Mouse (Mus musculus) ES-E14 (cell line): ENCODE measurements around the gene Rsrp1. TPM values are rescaled to one million over a fixed set of nuclear protein-coding genes. Genes with fewer than 3 reads are reported as not detected.
"Not testable (repeated sequence)": the region's sequence is repeated elsewhere in the genome, so short reads cannot be mapped to it uniquely, and the experiment has no call there.

ENCODE experiments used
- DNase-seq: peaks from one replicate; pipeline ENCODE4 v3.0.0-alpha.2; 2013; ENCODE audit warnings: low read depth, low spot score
- H3K27ac ChIP-seq: 2 replicates; pipeline ENCODE4 v1.5.1; 2012; ENCODE audit warnings: low read depth, mild to moderate bottlenecking, low read length, moderate library complexity, mixed read lengths; ENCODE audit not compliant: poor library complexity, insufficient read depth, severe bottlenecking
- H3K36me3 ChIP-seq: 2 replicates; pipeline ENCODE4 v1.6.1; 2012; ENCODE audit warnings: mild to moderate bottlenecking, low read length, moderate library complexity, mixed read lengths; ENCODE audit not compliant: control insufficient read depth, poor library complexity, insufficient read depth, severe bottlenecking
- H3K4me1 ChIP-seq, 2 experiments: fragments of 150-350 bp in 1 of 2; sonication (generic) in 1 of 2; 2 replicates each; pipeline ENCODE4 v1.6.1; 2012; ENCODE audit warnings: low read length in 2 of 2, mild to moderate bottlenecking in 1 of 2, mixed read lengths in 1 of 2; ENCODE audit not compliant: control insufficient read depth in 2 of 2, insufficient read depth in 2 of 2, poor library complexity in 1 of 2
- H3K4me3 ChIP-seq, 2 experiments: fragments of 150-350 bp in 1 of 2; sonication (generic) in 1 of 2; 2 replicates each; pipeline ENCODE4 v1.5.1; 2012; ENCODE audit warnings: low read length in 2 of 2, low read depth in 1 of 2, mild to moderate bottlenecking in 1 of 2, mixed read lengths in 1 of 2; ENCODE audit not compliant: insufficient read depth in 1 of 2, poor library complexity in 1 of 2, severe bottlenecking in 1 of 2
- H3K9ac ChIP-seq: 2 replicates; pipeline ENCODE4 v1.6.1; 2012; ENCODE audit warnings: low read depth, mild to moderate bottlenecking, low read length, mixed read lengths; ENCODE audit not compliant: poor library complexity, insufficient read depth, severe bottlenecking
- H3K9me3 ChIP-seq: fragments of 150-350 bp; sonication (generic); 2 replicates; pipeline ENCODE4 v1.6.1; 2012; ENCODE audit warnings: low read depth, mild to moderate bottlenecking, low read length; ENCODE audit not compliant: control insufficient read depth, insufficient read depth
- CHD2 ChIP-seq: IDR thresholded peaks from 2 replicates; pipeline ENCODE4 v1.6.1; 2014; ENCODE audit warnings: mild to moderate bottlenecking, low read depth, low read length, inconsistent platforms
- HCFC1 ChIP-seq: IDR thresholded peaks from 2 replicates; pipeline ENCODE4 v1.6.1; 2012; ENCODE audit warnings: low read length, inconsistent platforms, borderline replicate concordance; ENCODE audit not compliant: insufficient read depth
- MAFK ChIP-seq: IDR thresholded peaks from 2 replicates; pipeline ENCODE4 v1.6.1; 2014; ENCODE audit warnings: mild to moderate bottlenecking, low read depth, low read length, inconsistent platforms; ENCODE audit not compliant: insufficient read depth
- ZC3H11A ChIP-seq: IDR thresholded peaks from 2 replicates; pipeline ENCODE4 v1.6.1; 2012; ENCODE audit warnings: low read depth, mild to moderate bottlenecking, inconsistent platforms, low read length, borderline replicate concordance
- ZNF384 ChIP-seq: IDR thresholded peaks from 2 replicates; pipeline ENCODE4 v1.6.1; 2012; ENCODE audit warnings: low read depth, low read length, inconsistent platforms
- in situ Hi-C, 2 experiments: fragments of 600-800 bp; cut with MboI; formaldehyde crosslinking; loops; one replicate each; pipeline ENCODE4 v1.15.1; 2025; ENCODE audit warnings: low sequenced_read_pairs in 2 of 2, inconsistent platforms in 1 of 2; ENCODE audit not compliant: unreplicated experiment in 2 of 2
- total RNA-seq: library from RNA; depleted of rRNA; stranded (reverse); fragments of 300-350 nt; gene quantifications from 2 replicates; pipeline ENCODE4 v1.2.3, GENCODE M21; 2012

Gene Rsrp1
- total RNA-seq, 1 experiment: 93.9 TPM

- Histone ChIP-seq H3K9me3 (no peaks in the 10 kb centered on the region), H3K27ac (no peak overlapping the region), H3K36me3 (peaks cover 52% of the 10 kb centered on the region), H3K9ac (no peak overlapping the region; the same call in 1 of the 2 replicates), H3K4me3 (no peak overlapping the region), H3K4me1 (0 out of 4 replicates have a peak, but pooled peaks cover 0 to 3% of the 10 kb centered on the region in 2 experiments)
- no peak for DNase-seq
- TF ChIP-seq HCFC1 (no peak), ZC3H11A (no peak)
- in situ Hi-C loops: no loop called here
These were observed 22.3 kb upstream of the Rsrp1 start for GRCm38 (mm10) chr4:134901126-134901525.

- 0 out of 4 replicates have a peak, but pooled peaks cover 0 to 4% of the 10 kb centered on the region in 2 experiments for H3K4me1 ChIP-seq
- TF ChIP-seq MAFK: no peak
- no peak for TF ChIP-seq ZNF384
- no peak for TF ChIP-seq ZC3H11A
- no peak for TF ChIP-seq CHD2
- TF ChIP-seq HCFC1: no peak
- in situ Hi-C loops: no loop called here
- H3K4me3 ChIP-seq: no peak overlapping the region
- no peak for DNase-seq
- H3K9me3 ChIP-seq: no peaks in the 10 kb centered on the region
- H3K27ac ChIP-seq: no peak overlapping the region
- peaks cover 54% of the 10 kb centered on the region for H3K36me3 ChIP-seq
- no peak overlapping the region for H3K9ac ChIP-seq
These were observed 20.3 kb upstream of the Rsrp1 start for GRCm38 (mm10) chr4:134903046-134903445.

DNA sequence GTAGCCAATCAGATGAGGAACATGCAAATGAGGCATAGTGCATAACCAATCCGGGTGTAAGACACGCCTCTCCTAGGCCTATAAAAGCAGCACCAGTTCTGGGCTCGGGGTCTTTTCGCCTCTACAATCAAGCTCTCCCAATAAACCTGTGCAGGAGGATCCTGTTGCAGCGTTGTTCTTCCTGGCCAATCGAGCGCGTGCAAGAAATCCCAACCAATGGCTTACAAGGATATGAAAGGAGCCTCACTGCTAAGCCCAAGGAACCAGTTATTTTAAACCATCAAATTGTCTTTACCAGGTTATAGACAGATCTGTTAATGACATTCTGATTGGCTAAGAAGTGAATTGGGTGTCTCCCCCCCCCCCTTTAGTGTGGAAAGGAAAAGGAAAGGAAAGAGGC is 12.0 kb upstream of the Rsrp1 start:
- H3K9ac ChIP-seq, in situ Hi-C loops, H3K4me1 ChIP-seq, H3K4me3 ChIP-seq, DNase-seq, H3K9me3 ChIP-seq, H3K27ac ChIP-seq: not testable (repeated sequence)
- peaks cover 30% of the 10 kb centered on the region for H3K36me3 ChIP-seq

DNA sequence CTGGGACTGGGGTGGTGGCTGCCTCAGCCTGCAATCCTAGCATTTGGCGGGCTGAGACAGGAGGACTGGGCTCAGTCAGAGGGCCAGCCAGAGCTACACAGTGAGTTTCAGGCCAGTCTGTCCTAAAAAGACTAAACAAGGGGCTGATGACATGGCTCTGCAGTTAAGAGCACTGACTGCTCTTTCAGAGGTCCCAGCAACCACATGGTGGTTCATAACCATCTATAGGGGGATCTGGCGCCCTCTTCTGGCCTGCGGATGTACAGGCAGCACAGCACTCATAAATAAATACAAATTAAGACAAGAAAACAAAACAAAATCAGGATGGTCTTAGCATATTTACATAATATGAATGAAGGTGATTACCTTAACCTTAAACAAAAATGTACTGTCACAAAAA is 10.0 kb upstream of the Rsrp1 start:
- Histone ChIP-seq H3K36me3 (peaks cover 17% of the 10 kb centered on the region), H3K27ac (no peak overlapping the region; the same call in 1 of the 2 replicates), H3K9me3 (no peaks in the 10 kb centered on the region), H3K4me1 (peaks cover 0 to 9% of the 10 kb centered on the region in 2 experiments; a peak in 2 of 4 replicates), H3K9ac (peak overlapping the region; percentile 60; the same call in 1 of the 2 replicates), H3K4me3 (peak overlapping the region in 1 of 2 experiments; percentile 85; a peak in 1 of 4 replicates)
- in situ Hi-C loops: no loop called here
- no peak for TF ChIP-seq CHD2
- no peak for TF ChIP-seq MAFK
- no peak for TF ChIP-seq ZNF384
- no peak for TF ChIP-seq ZC3H11A
- no peak for TF ChIP-seq HCFC1
- DNase-seq: no peak

DNA sequence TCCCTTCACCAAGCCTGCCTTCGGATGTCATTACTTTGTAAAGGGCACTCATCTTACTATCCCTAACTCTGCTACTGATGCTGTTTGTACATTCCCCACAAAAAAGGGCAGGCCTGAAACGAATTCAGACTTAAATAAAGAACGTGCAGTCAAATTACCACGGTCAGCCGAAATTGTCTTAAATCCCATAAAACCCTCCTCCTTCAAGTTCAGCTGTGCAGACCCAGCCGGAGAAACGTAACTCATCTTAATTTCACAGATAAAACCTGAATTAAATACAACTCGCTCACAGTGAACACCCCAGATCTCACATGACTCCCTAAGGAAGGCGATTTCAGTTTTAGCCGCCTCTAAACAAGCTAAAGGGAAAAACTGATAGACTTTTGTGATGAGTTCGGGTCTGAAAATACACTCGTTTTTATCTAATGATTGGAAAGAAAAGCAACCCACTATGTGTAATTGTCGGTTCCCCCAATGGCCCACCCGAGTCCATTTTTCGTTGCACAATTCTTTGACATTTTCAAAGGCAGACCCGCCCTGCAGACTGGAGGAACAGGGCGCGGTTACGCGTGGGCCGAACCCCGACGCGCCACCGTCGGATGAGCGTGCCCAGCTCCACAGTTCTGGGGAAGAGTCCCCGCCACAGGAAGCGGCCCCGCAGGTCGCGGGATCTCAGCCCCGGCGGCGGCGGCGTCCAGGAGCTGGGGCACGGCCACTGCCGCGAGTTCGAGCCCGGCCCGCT is 9.1 kb upstream of the Rsrp1 start:
- Histone ChIP-seq H3K9ac (peak overlapping the region; percentile 92), H3K36me3 (peaks cover 9% of the 10 kb centered on the region), H3K4me1 (peaks cover 0 to 9% of the 10 kb centered on the region in 2 experiments; a peak in 1 of 4 replicates), H3K9me3 (no peaks in the 10 kb centered on the region), H3K4me3 (peak overlapping the region; percentile 85 to 95), H3K27ac (peak overlapping the region; percentile 77)
- TF ChIP-seq MAFK: no peak
- TF ChIP-seq ZNF384: no peak
- TF ChIP-seq CHD2: no peak
- no peak for TF ChIP-seq HCFC1
- no peak for TF ChIP-seq ZC3H11A
- in situ Hi-C loops: no loop called here
- no peak for DNase-seq
